Mouse (Mus musculus) WW6 (cell line): ENCODE data around the gene Cntnap2.
A peak's percentile ranks its signal among the peaks of the same experiment; 100 is the strongest.

Experiments used
- DNase-seq: peaks from one replicate; pipeline ENCODE4 v3.0.0-alpha.2; 2013; ENCODE audit warnings: low read depth, low spot score

Gene Cntnap2

DNA sequence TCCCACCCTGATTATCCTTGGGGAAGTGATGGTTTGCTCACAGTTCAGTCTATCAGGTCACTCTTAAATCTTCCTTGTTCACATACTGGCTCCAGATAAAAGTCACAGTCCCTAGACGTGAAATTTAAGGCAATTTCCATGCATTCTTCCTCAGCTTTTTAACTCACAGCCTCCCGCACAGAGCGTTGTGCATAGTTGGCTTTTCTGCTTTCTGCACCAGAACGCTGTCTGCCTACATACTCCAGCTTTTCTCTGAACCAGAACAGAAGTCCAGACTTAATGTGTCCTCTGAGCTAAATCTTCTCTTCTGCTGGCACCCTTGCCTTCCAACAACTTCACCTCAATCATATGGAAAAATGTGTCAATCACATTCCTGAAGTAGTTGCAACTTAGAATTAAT is 1616.5 kb downstream of the Cntnap2 start:
- no peak for DNase-seq

DNA sequence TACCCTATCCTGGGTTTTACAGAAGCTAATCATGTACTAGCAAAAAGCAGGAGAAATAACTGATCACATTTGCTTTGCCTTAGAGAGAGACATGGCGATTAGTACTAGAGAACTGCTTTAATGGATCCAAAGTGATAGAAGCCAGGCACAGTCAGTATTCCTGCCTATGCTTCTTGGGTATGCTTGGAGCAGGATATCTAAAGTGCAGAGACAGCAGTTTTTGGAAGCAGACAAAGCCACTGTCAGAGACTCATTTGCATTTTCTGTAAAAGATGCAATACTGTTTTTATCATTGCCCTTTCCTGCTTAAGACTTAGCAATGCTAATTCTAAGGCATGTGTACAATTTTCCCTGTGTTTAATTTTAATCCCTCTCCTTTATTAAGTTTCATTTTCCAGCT is 1637.0 kb downstream of the Cntnap2 start:
- no peak for DNase-seq

DNA sequence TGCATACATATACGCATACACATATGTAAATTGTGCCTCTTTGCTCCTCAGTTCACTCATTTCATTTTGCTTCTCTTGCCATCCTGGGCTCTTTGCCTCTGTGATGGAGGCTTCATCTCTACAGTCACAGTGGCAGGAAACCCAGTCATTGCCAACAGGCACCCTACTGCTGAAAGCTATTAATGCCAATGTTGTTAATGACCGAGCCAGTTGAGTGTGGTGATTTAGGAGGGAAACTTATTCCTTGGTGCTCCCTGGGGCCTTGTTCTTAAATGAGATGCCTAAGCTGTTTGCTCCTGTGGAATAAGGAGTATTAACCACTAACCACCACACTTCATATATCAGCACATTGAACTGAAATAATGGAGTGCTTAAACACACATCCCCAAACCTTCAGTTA is 1640.2 kb downstream of the Cntnap2 start:
- no peak for DNase-seq

DNA sequence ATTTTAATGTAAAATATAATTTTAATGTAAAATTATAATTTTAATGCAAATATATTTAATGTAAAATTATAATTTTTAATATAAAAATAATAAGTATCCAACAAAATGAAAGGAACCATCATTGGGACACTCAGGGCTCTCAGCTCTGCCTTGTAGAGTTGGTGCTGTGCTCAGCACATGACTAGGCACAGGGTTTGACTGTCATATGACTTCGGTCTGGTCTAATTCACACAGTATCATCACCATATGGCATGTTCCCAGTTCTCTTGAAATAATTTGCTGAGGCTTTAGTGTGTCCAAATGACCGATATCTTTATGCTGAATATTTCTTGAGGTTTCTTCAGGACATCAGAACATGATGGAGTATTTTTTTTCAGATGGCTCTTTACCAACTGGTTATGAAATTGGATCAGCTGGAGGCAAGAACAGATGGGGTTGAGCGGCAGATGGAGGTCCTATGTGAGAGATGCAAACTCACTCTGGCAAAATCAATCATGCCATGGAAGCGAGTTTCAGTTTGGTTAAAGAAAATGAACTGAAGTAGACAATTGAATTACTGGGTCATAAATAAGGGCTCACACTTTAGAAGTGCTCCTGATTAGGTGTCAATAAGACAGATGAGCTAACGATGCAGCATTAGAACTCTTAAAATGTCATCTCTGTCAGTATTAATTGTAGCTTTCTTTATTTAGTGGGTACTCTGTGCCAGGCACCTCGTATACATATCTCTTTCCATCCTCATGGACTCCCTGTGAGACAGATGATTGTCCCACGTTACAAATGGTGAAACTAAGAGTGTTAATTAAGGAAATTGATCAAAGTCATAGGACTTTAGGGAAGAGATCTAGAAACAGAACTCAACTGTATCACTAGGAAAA is 1645.4 kb downstream of the Cntnap2 start:
- no peak for DNase-seq

DNA sequence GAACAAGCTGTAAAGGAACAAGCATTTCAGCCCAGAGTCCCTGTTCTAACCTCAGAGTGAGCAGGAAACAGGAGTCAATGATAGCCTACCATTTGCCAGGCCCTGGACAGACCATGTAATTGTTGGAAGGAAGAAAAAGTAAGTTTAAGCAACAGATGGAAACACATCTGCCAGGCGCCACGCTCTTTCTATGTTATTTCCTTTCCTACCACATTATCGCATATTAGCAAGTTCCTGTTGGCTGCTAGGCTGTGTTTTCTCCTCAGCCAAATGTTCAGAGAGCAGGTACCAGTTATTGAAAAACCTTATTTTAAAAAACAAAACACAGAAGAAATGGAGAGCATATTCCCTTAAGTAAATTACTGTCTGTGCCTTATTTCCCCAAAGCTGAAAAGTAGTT is 1646.8 kb downstream of the Cntnap2 start:
- DNase-seq = no peak

DNA sequence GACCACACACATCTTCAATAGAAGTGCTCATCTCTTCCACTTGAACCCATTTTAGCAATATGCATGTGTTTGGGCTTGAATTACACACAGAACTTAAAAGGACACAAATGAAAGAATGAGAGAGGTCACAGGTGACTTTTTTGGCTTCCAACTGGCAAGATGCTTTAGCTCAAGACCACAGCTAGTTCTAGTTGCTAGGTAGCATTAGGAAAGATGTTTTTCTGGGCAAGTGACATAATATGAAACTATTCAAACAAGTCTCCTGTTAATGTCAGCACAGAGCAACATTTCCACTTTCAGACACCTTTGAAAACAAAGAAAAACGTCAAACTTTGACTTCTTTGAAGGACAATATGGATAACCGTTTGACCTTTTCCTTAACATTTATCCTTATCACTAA is 1657.4 kb downstream of the Cntnap2 start:
- no peak for DNase-seq

DNA sequence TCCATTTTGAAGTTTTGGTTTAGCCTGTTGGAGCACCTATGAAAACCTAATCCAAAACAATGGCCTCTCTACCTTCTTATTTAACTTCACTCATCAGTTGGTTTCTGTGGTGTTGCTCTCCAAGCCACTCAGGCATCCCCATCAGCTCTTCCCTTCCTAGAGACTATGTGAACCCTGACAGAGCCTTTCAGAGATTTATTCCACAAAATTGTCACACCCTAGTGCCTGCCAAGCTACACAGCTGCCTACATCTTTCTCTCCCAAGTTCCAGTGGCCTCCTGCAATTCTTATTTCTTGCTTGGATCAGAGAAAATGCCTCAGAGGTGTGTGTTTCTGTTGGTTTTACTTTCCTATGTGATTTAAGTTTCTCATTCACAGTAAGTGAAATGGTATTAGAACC is 1674.6 kb downstream of the Cntnap2 start:
- DNase-seq = no peak

DNA sequence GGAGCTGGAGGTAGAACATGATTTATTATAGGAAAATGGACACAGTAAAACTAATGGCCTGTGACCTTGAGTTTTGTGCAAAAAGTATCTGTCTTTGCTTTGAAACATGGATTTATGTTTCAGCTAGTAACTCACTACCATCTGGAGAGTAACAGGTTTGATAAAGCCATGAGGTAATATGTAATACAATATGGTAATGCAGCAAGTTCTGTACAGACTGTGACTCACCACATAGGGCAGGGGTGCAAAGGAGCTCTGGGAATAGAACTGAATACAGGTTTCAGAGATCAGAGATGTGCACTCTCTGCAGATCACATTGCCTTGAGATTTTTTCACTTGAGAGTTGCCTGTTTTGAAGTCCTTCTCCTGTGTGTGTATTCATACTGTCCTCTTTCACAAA is 1689.3 kb downstream of the Cntnap2 start:
- DNase-seq = no peak

DNA sequence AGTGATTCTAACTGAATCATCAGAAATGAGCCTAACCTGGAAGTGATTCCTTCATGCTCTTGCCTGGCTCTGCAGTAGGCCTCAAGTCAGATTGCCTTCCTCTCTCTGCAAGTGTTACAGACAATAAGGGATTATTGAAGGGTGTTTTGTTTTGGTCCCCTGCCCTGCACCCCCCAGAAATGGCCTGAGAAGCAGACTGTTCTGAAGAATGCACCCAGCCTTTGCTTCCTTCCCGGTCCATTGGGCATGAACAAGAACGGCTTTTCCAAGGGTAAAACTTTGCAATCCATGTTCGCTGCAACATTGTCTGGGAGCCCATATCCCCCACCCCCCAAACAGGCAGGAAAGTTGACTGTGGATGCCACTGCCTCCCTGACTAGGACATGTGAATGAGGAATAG is 1704.3 kb downstream of the Cntnap2 start:
- no peak for DNase-seq

DNA sequence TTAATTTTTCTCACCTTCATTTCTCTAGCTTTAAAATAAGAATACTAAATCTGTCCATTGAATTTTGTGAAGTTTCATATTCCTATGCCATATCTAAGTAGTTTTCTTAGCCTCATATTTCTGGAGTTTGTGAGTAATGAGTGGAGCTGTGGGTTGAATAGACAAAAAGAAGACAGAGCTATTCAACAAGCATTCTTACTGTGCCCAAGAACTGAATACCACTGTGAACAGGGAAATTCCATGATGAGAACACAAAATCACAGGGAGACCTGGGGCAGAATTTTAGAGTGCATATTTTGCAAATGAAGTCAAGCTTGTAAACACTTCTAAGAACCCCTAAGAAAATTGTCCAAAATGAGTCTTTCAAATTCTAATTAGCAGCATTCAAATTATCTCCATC is 1715.4 kb downstream of the Cntnap2 start:
- no peak for DNase-seq

DNA sequence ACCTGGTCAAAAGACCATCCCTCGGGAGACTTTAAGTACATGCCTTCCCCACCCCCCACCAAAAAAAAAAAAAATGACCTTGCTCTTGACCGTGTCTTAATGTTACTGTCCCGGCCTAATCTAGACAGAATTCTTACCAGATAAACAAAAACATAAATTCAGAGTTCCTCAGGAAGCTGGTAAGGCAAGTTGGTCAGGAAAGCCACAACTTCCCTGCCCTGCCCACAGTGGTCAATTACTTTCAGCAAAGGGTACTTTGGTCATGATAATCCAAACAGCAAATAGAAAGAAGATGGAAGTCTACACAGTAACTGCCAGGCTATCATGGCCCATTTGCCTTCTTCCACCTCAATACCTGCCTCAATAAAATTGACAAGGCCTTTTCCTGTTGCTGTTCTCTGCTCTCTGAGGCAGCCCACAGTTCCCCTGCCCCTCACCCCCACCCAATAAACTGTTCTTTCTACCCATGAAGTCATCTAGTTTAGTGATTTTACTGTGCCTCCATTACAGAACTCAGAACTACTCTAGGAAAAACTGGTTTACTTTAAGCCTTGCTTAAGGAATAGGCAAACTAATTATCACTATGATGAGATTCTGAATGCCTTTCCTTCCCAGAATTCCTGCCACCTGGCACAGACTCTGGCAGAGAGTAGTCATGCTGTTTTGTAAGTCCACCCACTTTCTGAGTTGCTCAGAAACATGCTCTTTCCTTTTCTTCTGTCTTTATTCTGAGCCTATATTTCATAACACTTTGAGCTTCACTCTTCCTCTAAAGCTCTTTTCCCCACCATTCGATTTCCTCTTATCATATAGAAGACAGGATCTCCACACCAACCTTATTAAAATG is 1743.3 kb downstream of the Cntnap2 start:
- no peak for DNase-seq

DNA sequence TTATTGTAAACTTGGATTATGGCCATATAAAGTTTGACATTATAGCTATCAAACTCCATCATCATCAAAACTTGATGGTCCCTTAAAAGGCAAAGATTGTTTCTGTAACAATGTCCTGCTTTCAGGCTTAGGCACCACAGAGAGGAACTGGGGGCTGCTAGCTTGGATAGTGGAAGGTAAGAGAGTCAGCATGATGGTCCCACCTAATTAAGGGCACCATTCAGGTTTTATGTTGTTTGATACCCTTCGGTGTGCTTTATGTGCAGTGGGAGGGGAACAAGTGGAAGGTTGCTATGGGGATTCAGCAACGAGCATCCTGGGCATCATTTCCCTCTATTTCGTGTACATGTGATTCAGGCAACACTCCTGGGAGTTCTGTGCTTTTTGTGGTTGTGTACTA is 1797.5 kb downstream of the Cntnap2 start:
- no peak for DNase-seq

DNA sequence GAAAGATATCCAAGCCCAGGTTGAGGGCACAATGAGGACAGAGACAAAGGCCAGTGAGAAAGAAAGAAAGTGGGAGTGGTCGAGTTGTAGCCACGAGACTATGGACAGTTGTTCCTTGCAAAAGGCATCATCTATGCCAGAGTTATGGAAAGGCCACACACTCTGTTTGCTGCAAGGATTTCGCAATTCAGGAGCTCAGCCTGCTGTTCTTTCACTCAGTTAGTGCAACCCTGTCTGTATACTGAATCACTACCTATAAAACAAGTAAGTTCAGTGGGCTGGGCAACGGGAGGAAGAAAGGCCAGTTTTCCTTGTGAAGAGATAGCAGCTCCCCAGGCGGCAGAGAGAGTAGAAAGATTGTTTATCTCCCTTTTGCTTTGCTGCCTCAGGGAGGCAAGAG is 1801.9 kb downstream of the Cntnap2 start:
- no peak for DNase-seq

DNA sequence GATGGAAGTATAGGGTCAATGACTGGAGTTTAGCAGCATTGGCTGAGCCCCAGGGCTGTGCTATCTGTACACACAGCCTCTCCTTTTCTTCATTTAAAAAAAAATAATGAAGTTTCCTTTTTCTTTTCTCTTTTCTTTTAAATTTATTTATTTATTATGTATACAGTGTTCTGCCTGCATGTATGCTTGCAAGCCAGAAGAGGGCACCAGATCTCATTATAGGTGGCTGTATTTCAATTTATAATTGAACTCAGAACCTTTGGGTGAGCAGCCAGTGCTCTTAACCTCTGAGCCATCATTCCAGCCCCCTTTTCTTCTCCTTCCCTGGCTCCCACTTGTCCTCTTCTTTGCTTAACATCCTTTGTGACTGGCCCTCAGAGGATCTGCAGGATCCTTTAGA is 1807.2 kb downstream of the Cntnap2 start:
- DNase-seq = no peak

DNA sequence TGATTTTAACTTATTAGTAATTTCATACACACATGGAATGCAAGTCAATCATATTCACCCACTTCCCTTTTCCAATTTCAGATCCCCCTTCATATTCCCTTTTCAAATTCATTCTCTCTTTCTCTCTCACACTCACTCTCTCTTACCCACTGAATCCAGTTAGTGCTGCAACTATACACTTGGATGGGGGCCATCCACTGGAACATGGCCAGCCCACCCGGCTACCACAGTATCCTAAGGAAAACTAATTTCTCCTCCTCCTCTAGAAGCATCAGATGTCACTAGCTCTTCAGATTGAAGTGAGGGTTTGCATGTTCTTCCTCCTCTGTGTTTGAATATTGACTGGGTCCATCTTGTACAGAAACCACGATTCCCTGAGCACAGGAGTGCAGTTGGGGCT is 1827.1 kb downstream of the Cntnap2 start:
- no peak for DNase-seq

DNA sequence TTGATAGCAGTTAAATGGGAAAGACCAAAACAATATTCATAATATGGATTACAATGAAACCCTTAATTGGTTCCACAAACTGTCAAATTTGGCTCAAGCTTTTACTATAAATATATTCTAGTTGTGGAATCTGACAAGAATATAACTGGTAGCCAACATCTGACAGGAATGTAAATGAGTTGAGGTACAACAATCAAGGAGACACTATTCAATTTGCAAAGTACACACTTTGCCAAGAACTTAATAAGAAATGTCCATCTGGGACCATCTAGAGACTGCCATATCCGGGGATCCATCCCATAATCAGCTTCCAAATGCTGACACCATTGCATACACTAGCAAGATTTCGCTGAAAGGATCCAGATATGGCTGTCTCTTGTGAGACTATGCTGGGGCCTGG is 1850.0 kb downstream of the Cntnap2 start:
- no peak for DNase-seq

DNA sequence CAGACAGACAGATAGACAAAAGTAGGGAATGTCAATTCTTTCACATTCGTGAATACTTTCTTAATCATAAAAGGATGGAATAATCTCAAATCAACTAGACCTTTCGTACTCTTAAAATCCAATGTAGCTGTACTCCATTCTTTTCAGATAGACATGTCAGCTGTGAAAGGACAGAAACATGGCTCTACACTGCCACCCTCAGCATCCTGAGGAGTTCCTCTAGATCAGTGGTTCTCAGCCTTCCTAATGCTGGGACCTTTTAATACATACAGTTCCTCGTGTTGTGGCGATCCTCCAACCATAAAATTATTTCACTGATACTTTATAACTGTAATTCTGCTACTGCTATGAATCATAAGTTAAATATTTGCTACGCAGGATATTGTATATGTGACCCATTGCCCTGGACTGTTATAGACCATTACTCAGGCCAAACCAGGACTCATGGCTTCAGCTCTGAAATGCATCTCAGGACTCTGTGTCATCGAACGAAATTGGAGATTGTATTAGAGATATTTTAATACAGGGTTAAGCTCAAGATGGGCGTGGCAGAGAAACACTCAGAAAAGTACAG is 1859.6 kb downstream of the Cntnap2 start:
- DNase-seq = no peak

DNA sequence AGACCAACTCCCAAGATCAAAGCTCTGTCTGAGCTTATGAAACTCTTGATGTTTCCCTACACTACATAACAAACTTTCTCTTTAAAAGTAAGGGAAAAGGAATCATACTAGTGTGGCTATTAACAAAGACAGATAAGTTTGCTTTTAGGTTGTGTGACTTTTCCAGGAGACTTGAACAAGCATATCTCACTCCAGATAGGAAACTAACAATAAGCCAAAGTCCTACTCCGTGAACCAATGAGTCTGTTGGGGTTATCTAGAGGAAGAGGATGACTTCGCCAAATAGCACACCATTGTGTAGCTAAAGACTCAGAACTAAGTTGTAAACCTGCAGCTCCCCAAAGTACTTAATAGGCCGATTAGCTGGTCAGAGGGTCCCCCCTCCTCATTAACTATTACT is 1860.8 kb downstream of the Cntnap2 start:
- no peak for DNase-seq

DNA sequence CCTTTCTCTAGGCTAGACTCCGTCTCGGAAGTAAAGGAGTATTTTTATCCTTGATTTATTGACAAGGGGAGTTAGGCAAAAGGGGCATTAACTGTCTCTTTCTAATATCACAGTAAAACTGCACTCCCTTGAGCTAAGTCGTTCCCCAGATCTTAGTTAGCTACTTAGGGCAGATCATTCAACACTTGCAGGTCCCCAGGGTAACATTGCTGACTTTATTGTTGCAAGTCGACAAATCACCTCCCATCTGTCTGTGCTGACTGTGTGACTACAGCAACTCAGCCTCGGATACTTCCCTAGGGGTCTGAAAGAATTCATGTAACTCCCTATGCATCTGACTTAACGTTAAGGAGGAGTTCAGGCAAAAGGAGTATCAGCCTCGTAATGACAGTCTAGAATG is 1865.6 kb downstream of the Cntnap2 start:
- no peak for DNase-seq

DNA sequence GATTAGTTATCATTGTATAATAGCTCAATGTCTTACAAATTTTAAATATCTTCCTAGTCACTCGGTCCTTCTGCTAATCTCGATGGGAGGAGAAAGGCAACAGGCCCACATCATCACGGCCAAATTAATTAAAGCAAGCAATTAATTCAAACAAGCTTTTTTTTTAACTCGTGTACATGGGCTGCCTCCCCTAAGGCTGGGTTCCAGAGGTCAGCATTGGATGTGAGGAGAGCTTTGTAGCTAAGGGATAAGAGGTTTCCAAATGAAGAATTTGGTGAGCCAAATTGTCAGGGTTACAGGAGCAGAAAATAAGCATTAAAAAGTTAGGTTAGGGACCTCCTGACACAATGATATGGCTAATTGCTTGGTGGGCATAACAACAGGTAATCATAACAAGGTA is 1886.5 kb downstream of the Cntnap2 start:
- no peak for DNase-seq

DNA sequence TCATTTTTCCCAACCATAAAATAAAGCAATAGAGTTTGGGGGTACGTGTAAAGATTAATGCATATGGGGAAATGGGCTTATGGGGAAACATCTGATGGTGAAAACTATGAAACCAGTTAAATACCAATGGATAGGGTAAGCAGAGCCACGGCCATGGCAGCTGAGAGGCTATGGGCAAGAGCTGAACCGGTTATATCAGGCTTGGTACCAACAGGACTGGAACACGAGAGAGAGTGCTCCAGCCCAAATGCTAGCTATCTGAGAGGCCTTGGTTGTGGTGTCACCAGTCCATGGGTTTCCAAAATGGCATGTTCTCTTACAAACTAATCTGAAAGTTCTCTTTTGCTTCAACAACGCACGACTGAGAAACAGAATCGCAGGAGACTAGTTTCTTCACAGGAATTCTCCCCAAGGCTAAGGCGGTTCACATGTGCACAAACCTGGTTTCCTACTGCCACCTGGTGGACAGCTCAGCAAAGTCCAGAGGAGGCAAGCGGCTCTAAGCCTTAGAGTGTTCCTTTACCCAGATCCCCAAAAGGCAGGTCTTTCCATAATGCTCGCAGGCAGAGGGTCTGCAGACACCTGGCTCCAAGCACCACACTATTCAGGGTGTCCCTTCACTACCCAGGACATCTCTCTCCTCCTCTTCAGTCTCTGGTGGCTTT is 1902.0 kb downstream of the Cntnap2 start:
- DNase-seq = peak; percentile 50

DNA sequence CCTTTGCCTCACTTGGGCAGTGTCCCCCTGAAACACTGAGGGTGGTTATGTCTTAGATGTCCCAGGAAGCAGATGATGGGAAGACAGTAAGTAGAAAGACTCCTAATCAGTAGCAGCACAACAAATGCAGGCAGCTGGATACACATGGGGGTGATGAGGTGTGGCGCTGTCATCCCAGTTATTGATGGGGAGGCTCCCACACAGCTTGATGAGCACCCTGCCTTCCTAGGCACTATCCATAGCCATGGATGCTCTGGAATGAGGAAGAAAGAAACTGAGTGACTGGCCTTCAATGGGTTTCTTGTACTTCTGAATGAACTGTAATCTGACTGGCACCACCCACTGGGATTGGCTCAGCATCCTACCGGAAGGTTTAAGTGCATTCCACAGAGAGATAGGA is 1904.1 kb downstream of the Cntnap2 start:
- DNase-seq = no peak
